Mouse (Mus musculus) layer of hippocampus, postnatal 14 days (tissue): ENCODE results near the gene 6430571L13Rik. TPM values are rescaled to one million over a fixed set of nuclear protein-coding genes. Genes with fewer than 3 reads are reported as not detected.

Experiments used
- DNase-seq, 2 experiments: peaks; one replicate each; pipeline ENCODE4 v3.0.0; 2021 to 2022; ENCODE audit warnings: low spot score in 2 of 2, mixed read lengths in 1 of 2
- long read RNA-seq, 2 experiments: library from polyadenylated mRNA; stranded (forward); transcript quantifications; one replicate each; pipeline ENCODE4 v2.0.0; 2021
- total RNA-seq, 2 experiments: library from RNA; stranded (reverse); gene quantifications; 2 replicates each; pipeline ENCODE4 v1.2.3; 2021

The 6430571L13Rik gene
- total RNA-seq, result 1 to 10 TPM; 2.6 to 2.9 TPM
- long read RNA-seq, experiment 1, partial matches to known transcripts, result 0 of 3 reads
- long read RNA-seq, experiment 1, other reads (novel, unspliced or antisense), result 2 of 3 reads
- long read RNA-seq, experiment 2, result 0 reads

DNA sequence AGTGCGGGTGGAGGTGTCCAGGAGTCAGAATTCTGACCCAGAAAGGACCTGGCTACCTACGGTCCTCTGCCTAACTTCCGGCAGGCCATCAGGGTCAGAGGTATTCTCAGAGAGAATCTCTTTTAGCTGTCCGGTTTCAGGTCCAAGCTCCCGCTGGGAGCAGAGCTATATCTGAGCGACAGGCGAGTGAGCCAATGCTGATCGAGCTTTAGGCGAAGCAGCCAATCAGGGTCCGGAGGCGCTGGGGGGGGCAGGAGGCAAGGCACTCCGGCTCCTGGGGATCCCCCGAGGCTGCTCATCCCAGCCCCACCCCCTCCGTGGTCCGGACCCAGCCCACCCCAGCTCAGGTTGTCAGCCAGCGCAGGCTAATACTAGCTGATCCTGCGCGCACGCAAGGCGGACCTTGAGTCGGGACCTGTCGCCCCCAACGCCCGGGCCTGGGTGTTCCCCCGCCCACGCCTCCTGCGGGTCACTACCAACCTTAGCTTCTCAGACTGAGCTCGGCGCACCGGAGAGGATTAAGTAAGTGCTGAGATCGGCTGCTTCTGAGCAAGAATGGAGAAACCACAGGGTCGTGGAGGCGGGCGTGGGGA, at the start of gene 6430571L13Rik:
Gene 6430571L13Rik (plus strand): TSS at position 336 of the 593 bp plus-strand sequence.
- peak; percentile 91 to 94 for DNase-seq

DNA sequence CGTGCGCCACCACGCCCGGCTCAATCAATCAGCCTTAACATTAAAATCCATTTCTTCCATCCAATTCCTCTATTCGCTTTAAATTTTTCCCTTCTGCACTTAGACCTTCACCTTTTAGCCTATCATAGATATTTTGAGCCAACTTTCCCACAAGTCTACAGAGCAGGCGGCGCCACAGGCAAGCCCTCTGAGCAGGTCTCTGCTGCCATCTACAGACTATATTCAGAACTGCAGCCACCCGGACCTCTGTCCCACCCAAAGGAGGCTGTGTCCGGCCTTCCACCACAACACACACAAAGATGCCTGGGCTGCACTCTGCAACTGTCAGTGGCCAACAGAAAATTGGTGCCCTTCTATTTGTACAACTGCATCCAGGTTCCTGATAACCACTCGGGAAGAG, 49.5 kb upstream of the 6430571L13Rik start:
- peak; percentile 76 to 81 for DNase-seq

- DNase-seq, result peak; percentile 66 to 69
Observed at GRCm38 (mm10) chr9:107294249-107294648, 46.2 kb upstream of the 6430571L13Rik start.

DNA sequence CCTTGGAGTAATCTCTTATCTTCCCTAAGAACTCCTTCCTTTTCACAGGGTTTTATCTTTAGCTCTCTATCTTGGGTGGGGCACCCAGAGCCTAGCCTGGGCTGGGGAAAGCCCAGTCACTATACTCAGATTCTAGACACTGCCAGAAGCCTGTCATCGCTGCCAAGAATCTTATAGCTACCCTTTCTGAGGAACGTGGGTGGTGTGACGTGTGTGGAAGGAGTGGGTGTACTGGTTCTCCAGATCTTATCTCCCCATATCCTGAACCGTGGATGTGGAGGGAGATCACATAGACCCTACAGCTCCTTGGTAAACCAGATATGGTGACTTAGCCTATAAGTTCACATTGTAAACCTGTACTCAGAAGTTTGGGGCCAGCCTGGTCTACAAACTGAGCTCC, 44.8 kb upstream of the 6430571L13Rik start:
- no peak for DNase-seq

- no peak for DNase-seq
Observed at GRCm38 (mm10) chr9:107296016-107296040, 44.6 kb upstream of the 6430571L13Rik start, which contains the start of gene Cish. Cish (plus strand) TSS chr9:107296026.

- no peak for DNase-seq
Observed at GRCm38 (mm10) chr9:107296041-107296440, 44.4 kb upstream of the 6430571L13Rik start.

- DNase-seq, result peak; percentile 93 to 95
Observed at GRCm38 (mm10) chr9:107296501-107296965, 43.9 kb upstream of the 6430571L13Rik start.

DNA sequence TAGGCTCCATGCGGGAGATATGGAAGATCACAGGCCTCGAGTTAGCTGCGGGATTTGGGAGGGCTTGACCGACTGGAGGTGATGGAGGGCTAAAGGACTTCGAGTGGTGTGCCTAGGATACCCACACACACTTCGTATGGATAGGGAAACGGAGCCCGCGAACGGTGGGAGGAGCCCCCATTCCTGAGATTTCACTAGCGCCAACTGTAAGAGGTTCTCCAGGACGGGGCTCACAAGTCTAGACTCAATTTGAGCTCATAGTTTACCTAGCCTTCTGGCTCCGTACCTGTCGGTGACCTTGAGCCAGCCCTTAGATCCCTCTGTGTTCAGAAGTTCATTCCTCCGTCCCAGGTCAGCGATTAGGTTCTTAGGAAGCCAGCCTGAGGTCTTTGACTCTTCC, 43.3 kb upstream of the 6430571L13Rik start:
- no peak for DNase-seq

- no peak for DNase-seq
Observed at GRCm38 (mm10) chr9:107297658-107298057, 42.7 kb upstream of the 6430571L13Rik start.

DNA sequence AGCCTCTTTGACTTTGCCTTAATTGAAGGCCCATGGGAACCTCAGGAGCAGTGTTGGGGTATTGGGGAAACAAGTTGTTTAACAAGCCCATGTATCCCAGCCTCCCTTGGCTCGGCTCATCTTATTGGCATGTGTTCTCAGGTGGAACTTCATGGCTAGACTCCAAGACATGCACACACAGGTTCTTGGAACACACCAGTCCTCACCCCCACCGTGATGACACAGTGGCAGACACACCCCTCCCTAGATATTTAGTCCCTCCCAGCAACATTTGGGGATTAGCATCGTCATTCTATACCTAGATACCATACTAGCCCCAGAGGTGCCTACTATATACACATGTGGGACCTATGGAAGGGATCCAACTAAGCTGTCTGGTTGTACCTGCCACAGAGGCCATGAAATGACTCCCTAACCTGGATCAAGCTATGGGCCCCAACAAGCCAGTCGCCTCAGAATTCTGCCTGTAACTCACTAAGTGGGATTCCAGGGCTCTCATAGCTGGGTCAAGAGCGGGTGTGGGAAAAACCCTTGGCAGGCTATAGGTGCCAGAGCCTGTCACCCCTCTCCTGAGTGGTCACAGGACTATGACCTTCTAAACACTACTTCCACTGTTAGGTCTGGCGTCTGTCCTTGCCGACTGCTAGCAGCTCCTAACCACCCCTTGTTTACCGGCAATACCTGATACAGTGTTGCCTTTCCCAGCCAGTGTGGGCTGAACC, 42.2 kb upstream of the 6430571L13Rik start:
- no peak for DNase-seq

DNA sequence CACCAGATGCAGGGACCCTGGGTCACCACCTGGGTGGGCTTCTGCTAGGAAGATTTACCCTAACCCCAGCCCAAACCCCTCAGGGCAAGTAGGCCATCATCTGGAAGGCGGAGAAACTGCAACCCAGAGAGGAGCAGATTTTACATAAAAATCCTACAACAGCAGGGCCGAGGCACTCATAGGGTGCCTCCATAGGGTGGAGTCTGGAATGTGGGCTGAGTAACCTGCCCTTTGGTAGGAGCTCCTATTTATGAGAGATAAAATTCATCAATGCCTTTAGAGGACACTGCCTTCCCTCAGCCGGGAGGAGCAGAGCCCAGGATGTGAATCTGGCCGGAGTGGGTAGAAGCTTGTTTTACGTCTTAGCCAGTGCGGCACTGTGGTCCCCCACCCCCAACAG, 41.5 kb upstream of the 6430571L13Rik start:
- DNase-seq, result no peak

GRCm38 (mm10) chr9:107299783-107300182, 40.6 kb upstream of the 6430571L13Rik start:
- DNase-seq, result no peak

GRCm38 (mm10) chr9:107300224-107300973, 40.0 kb upstream of the 6430571L13Rik start:
- no peak for DNase-seq

DNA sequence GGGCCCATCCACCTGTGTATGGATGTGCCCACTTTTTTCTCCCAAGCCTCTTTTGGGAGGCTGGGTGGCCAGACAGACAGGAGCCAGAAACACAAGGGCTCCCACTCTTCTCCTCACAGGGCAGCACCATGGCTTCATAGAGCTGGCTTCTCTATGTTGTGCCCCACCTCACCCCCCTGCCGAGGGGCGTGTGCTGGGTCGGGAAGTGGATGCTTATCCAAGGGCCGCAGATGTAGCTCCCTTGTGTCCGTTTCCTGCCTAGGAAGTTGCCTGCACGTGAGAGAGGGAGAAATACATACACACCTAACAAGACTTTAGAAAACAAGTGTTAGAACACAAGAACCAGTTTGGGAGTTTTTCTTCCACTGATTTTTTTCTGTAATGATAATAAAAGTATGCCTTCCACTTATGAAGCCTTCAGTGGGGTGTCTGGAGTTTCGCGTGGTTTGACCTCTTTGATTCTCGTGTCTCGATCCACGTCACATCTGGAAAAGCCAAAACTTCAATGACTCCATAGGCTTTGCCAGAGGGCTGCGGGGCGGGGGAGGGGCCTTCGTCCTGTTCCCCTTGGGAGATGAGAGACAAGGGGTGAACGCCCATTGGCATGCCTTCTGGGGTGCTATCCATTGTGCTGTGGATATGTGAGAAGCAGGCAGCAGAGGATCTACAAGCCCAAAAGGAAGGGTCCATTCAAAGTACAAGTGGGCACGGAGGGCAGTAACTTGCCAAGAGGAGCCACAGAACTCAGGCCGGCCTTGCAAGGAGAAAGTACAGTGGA, 38.7 kb upstream of the 6430571L13Rik start:
- no peak for DNase-seq

DNA sequence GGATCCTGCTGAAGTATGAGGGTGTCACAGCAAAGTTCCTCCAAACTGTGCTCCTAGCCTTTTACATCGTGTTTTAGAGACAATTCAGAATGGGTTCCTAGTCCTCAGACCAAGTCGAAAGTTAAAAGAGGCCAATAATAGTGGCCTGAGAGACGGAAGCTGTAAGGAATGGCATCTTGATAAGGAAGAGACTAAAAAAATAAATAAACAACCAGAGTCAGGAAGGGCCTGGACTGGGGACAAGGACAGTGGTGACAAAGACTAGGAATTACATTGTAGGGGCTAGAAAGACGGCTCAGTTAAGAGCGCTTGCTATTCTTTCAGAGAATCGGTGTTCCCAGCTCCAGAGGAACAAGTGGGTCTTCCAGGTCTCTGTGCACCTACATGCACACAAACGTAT, 37.8 kb upstream of the 6430571L13Rik start:
- DNase-seq, result no peak

DNA sequence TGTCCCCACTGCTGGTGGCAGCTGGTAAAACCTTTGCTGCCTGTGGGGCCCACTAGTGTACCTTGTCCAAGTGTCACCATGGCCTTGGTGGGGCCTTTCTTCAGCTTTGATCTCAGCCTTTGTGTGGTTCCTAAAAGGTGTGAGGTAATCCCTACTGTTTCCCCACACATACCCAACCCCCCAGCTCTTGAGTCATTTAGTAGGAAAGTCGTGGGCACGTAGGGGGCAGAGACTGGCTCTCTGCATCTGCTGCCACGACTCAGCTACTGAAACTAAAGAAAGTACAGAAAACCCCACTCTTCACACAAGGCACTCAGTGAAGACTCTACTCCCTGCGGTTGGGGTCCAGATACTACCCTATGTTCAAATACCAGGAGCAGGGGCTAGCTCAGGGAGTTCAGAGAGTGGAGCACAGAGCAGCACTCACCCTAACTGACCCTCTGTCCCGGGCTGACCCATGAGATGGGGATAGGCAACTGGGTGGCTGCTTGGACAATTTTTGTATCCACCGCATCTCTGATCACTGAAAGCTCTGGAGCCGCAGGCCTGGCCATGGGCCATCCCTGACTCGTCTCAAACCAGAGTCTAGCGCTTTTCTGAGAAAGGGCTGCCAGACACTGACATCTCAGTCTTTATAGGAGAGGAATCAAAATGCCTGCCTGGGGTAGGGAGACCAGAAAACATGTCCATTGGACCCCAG, 37.1 kb upstream of the 6430571L13Rik start:
- no peak for DNase-seq

GRCm38 (mm10) chr9:107303900-107304299, 36.5 kb upstream of the 6430571L13Rik start:
- DNase-seq, result no peak

GRCm38 (mm10) chr9:107304383-107304782, 36.0 kb upstream of the 6430571L13Rik start:
- DNase-seq, result no peak

DNA sequence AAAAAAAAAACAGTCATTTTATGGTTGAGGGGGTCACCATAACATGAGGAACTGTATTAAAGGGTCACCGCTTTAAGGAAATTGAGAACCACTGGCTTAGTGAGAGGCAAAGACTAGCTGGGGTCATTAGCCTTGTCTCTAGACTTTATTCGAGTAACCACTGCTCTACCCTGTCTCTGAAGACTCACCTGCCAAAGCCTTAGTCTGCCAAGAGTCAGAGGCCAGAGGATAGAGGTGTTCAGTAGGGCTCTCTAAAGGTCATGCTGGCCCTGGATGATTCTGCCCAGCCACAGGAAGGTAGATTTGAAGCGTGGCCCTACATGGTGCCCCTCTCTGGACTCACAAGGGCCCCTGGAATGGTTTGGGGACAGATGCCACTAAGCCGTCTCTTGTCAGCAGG, 35.4 kb upstream of the 6430571L13Rik start:
- no peak for DNase-seq

DNA sequence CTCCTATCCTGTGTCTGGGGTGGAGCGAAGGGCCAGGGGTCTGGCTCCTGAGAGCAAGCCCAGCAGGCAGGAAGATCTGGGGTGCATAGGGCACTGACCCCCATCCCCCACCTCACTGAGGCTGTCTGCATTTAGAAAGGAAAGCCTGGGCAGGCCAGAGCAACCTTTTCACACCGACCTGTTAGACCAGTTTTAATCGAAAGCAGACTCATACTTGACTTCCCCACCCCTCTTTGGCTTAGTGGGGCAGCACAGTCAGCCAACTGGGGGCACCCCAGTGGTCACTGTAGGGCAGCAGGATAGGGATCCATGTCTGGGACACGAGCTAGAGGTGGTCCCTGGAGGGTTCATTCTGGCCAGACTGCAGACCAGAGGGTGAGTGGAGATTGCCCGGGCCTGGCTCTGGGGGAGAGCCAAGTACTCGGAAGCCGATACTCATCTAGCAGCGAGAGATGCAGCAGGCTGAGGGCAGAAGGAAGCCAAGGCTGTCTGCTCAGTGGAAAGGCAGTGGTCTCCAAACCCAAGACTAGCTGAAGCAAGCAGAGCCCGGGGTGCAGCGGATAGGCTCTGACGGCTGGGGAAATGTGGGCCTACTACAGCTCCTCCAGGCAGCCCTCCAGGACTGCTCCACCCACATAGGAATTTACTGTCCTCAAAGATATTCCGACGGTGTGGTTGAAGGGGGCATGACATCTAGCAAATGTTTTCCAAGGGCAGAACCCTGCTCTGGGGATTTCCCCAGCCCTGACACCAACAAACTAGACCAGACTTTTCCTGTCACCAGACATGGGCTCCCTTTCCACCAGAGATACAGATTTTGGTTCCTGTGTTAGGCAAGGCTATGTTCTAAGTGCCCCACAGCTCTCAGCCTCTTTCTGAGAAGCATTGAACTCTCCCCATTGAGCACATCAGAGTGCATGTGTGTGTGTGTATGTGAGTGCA, 34.5 kb upstream of the 6430571L13Rik start:
- DNase-seq, result no peak
